Mouse (Mus musculus): ENCODE data around the gene Snapc2. TPM values are rescaled to one million over a fixed set of nuclear protein-coding genes. Genes with fewer than 3 reads are reported as not detected.

Gene Snapc2
- total RNA-seq (2021), result 10 to 100 TPM; 28.5 to 36.5 TPM

DNA sequence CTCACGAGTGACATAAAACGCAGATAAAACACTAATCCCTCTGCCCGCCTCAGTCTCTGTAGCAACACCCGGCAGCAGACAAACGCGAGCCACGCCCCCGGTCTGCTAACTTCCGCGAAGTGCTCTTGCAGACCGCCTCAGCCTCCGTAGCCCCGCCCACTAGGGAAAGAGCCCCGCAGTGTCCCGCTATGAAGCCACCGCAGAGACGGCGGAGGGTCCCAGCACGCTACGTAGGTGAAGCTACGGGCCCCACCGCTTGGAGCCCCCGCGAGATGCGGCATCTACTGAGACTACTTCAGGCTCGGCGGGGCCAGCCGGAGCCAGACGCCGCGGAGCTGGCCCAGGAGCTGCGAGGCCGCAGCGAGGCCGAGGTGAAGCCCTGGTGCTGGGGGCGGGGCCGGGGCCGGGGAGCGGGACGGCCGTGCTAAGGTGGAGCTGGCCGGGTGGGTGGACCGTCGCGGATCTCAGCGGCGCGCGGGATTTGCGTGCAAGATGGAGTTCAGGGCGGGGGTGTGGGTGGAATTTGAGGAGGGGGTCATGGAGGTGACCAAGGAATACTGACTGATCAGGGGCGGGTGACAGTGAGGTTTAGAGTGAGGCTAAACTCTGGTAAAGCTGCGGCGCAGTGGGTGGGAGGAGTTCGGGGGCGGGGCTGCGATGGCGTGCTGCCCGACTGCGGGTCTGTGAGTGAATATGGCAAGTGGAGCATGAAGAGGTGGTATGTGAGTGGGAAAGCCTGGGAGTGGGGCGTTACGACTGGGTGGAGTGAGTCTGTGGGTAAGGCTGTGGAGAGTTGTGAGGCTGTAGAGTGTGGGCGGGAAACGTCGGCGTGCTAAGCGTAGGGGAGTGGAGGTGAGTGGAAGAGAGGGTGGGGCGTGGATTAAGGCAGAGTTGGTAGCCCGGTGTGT lies at the start of gene Snapc2:
Gene Snapc2 (plus strand): TSS at position 147 of the 908 bp plus-strand sequence.
- intact Hi-C loops (cut with DNase I), result loop anchor here (2.0 to 5.0 kb wide), 2 partner anchors 14 to 36 kb away; partner anchors contain the start of genes Gm49320, Map2k7 and Prr36
- DNase-seq (ENCODE audit: low spot score in 2 of 2), result peak; percentile 95 to 96

GRCm38 (mm10) chr8:4205246-4206123 lies 47.4 kb upstream of the Snapc2 start:
- intact Hi-C loops (cut with DNase I), result loop anchor here (1.0 kb wide), 1 partner anchor 12 kb away; the partner anchor contains the start of gene Prr36

DNA sequence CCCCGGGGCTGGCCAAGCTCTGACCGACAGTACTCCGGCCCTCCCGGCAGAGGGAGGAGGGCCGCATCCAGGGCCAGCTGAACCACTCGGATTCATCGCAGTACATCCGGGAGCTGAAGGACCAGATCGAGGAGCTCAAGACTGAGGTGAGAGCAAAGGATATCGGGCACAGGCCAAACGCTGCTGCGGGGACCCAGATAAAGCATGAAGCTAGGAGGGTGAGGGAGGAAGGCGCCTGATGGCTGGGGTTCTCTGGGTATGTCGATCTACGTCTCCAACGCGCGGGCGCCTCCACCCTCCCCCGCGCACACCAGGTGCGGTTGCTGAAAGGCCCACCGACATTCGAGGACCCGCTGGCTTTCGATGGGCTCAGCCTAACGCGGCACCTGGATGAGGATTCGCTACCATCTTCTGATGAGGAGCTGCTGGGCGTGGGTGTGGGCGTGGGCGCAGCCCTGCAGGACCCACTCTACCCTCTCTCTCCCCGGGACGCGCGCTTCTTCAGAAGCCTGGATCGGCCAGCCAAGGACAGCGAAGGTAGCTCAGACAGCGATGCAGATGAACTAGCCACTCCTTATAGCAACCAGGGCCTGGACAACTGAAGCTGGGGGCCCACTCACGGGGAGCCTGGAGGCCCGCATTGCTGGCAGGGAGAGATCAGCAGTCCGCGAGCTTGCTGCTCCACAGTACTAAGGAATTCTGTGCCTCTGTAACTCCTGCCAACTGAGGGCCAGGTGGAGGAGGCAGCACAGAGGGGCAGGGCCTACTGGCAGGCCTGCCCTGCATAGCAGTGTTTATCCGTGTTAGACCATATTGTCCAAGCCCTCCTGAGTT lies 46.5 kb upstream of the Snapc2 start:
- peak in 1 of 2 experiments; percentile 41 for DNase-seq (ENCODE audit: low spot score in 2 of 2)
- intact Hi-C loops (cut with DNase I), result no loop called here

More at GRCm38 (mm10) chr8:4205246-4206123, 47.4 kb upstream of the Snapc2 start:
- no peak for DNase-seq (ENCODE audit: low spot score in 2 of 2)

- DNase-seq (ENCODE audit: low spot score in 2 of 2), result no peak
- intact Hi-C loops (cut with DNase I), result no loop called here
These were observed 45.9 kb upstream of the Snapc2 start for GRCm38 (mm10) chr8:4207016-4207350.

GRCm38 (mm10) chr8:4211097-4211496 lies 41.8 kb upstream of the Snapc2 start:
- intact Hi-C loops (cut with DNase I), result no loop called here
- DNase-seq (ENCODE audit: low spot score in 2 of 2), result no peak

DNA sequence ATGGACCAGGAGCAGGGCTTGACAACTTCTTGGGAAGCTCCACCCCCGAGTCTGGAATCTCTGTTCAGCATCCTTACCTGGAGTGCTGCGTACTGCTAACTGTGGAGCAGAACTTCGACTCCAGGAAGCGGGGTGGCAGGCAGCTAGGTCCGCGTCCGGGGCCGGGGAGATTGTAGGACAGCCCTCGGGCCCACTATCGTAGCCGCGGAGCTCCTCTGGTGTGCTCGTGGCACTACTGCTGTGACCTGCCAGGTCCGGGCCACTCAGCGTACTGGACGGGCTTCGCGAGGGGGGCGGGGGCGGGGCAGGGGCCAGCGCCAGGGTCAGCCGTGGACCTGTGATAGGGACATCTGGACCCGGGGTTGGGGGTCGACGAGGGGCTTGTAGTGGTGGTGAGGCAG lies 40.1 kb upstream of the Snapc2 start:
- no peak for DNase-seq (ENCODE audit: low spot score in 2 of 2)
- intact Hi-C loops (cut with DNase I), result no loop called here

DNA sequence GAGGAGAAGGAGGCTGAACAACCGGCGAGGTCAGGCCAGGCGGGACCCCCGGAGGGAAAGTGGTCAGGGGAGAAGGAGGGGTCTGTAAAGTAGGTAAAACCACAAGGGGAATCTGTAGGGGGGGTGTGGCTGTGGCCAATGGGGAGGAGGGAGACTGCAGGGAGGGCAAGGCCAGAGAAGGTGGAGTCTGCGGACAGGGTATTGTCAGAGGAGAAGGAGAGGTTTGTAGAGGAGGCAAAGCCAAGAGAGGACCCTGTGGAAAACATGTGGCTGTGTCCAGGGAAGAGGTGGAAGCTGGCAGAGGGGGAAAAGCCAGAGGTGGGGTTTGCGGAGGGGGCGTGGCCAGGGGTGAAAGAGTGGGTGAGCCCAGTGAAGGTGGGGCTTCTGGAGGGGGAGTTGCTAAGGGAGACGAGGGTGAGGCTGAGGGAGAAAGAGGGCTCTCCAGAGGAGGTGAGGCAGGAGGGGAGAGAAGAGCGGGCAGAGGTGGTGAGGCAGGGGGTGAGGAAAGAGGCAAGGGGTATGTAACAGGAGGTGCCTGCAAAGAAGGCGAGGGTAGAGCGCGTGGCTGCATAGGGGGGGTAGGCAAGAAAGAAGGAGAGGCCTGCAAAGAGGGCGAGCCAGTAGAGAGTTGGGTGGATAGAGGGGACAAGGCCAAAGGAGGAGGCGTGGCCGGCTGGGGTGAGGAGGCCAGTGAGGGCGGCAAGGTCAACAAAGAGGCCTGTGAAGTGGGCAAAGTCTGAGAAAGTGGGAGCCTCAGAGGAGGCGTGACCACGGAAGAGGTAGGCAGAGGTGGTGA lies 39.5 kb upstream of the Snapc2 start:
- no peak for DNase-seq (ENCODE audit: low spot score in 2 of 2)
- intact Hi-C loops (cut with DNase I), result no loop called here

DNA sequence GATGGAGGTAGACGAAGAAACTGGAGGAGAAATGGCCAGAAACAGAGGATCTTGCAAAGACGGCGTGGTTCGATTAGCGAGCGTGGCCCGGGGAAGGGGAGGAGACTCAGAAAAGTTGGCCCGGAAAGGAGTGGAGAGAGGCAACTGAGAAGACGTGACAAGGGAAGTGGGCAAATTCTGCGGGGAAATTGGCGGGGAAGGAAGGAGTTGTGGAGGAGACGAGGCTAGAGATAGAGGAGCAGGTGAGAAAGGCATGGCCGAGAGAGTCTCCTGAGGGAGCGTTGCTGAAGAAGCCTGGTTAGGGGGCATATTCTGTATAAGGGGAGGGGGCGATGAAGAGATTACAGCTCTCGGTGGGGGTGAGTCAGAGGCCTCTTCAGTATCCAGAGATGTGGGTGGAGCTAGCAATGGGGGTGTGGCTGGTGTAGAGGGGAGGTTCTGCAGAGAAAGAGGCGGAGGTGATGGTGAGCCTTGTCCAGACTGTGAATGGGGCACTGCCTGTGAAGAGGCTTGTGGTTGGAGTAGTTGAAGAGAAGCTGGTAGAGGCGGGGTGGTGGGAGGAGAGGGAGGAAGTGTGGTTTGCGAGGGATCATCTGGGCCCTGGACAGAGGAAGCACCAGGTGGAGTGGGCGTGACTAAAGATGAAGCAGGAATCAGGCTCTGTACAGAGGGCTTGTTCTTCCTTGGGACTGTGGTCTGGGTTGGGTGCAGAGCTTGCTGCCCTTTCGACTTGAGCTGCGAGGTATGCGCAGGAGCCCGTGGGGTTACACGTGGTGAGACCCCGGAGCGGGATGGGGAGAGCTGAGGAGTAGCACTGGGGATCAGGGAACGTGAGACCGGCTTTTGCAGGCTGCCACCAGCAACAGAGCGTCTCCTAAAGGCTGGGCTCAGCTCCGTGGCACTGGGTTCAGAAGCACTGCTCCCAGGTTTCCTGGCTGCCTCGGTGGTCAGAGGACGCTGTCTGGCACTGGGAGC lies 38.6 kb upstream of the Snapc2 start:
- peak in 1 of 2 experiments; percentile 20 for DNase-seq (ENCODE audit: low spot score in 2 of 2)
- intact Hi-C loops (cut with DNase I), result no loop called here

DNA sequence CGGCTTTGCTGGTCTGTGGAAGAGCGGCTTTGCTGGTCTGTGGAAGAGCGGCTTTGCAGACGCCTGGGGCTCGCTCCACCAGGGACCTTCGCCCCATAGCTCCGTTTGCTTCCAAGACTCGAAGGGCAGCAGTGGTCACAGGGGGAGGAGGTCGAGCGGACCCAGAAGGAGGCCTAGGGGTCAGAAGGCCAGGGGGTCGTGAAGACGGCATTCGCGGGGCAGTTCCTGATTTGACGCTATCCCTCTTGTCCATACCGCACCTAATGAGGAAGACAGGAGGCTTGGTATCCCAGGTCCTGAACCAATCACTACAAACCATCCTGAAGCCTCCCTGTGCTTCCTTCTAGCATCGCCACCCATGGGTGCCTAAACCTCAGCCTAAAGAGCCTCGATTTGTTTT lies 36.6 kb upstream of the Snapc2 start:
- peak in 1 of 2 experiments; percentile 23 for DNase-seq (ENCODE audit: low spot score in 2 of 2)
- intact Hi-C loops (cut with DNase I), result loop anchor here (2.0 to 5.0 kb wide), 2 partner anchors 23 to 36 kb away; partner anchors contain the start of genes Gm49320, Map2k7 and Snapc2

DNA sequence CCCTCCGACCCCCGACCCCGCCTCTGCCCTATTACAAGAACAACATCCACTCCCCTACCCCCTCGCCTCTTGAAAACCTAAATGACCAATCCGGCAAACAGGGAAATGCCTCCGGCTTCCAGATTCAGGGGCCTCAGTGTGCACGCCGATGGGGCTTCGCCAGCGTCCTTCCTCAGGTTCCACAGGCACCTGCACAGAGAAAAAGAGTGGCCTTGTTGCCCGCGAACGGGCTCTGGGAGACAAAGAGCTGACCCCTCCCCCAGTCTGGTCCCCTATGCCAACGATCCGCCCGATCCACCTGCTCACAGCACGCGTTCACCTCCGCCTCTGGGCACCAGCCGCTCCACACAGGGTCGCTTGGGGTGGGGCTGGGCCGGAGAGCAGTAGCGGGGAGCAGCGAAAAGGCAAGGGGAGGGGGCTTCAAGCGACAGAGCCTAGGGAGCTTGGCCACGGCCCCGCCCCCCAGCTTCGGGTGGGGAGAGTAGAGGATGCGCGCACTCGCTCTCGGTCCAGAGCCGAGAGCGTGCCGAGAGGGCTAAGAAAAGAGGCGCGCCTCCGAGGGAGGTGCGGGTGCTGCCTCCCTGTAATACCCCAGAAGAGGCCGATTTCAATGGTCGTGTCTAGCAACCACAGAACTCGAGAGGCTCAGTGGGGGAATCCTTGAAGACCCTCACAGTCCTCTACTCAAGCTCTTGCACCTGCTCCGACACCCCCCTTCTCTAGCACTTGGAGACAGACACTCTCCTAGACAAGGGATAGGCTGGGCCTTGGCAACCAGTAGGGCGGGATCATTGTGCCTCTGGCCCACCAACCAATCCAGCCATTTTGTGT lies 35.9 kb upstream of the Snapc2 start, which contains the start of gene Prr36:
Gene Prr36 (minus strand): TSS at position 669 of the 831 bp plus-strand sequence.
- intact Hi-C loops (cut with DNase I), result loop anchor here (1.0 to 5.0 kb wide), 3 partner anchors 12 to 35 kb away; partner anchors contain the start of genes Gm49320, Map2k7 and Snapc2
- DNase-seq (ENCODE audit: low spot score in 2 of 2), result peak; percentile 70 to 74

- DNase-seq (ENCODE audit: low spot score in 2 of 2), result peak; percentile 34 to 44
- intact Hi-C loops (cut with DNase I), result loop anchor here (5.0 kb wide), 1 partner anchor 33 kb away; the partner anchor contains the start of gene Snapc2
These were observed 33.3 kb upstream of the Snapc2 start for GRCm38 (mm10) chr8:4219617-4220016.

DNA sequence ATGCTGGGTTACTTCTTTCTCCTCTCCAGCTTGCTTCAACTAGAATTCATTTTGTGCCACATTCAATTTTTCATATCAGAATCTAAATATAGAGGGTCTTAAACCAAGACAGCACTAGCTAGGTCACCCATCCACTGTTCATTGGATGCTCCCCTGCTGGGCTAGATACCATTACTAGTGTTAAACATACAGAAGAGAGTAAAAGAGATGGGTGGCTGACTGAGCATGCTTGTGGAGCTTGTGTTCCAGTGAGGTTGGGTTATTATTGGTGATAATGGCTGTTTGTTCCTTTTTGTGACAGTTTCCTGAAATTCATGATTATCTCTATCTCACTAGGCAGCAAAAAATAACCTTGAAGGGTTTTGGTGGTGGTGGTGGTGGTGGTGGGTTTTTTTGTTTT lies 30.8 kb upstream of the Snapc2 start:
- intact Hi-C loops (cut with DNase I), result no loop called here
- no peak for DNase-seq (ENCODE audit: low spot score in 2 of 2)

- no peak for DNase-seq (ENCODE audit: low spot score in 2 of 2)
- intact Hi-C loops (cut with DNase I), result no loop called here
These were observed 26.6 kb upstream of the Snapc2 start for GRCm38 (mm10) chr8:4226323-4226722.

DNA sequence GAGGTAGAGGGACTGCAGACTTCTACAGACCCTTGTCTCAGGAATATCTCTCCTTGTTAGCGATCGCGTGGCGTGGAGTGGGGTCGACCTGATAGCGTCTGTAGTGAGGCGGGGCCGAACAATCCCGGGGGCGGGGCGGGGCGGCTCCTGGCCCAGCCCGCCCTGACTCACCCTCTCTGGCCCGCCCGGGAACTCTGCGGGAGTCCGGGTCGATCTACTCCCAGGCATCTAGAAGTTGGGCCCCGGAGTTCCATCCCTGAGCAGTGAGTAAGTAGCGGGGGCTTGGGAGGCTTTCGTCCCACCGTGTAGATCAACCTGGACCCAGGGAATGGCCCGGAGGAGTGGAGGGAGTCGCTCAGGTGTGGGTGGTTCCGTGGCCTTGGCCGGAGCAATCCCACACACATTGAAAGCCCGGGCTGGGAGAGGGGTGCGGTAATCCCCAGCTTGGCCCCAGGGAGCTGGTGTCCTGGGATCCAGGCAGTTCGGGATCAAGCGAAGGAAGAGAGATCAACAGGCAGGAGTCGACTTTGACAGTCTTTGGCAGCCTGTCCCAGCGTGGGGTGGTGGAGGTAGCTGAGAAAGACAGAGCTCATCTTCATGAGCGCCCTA lies 26.0 kb upstream of the Snapc2 start, which contains the start of gene Lrrc8e:
Gene Lrrc8e (plus strand): TSS at position 89 of the 609 bp plus-strand sequence.
- DNase-seq (ENCODE audit: low spot score in 2 of 2), result no peak
- intact Hi-C loops (cut with DNase I), result no loop called here

DNA sequence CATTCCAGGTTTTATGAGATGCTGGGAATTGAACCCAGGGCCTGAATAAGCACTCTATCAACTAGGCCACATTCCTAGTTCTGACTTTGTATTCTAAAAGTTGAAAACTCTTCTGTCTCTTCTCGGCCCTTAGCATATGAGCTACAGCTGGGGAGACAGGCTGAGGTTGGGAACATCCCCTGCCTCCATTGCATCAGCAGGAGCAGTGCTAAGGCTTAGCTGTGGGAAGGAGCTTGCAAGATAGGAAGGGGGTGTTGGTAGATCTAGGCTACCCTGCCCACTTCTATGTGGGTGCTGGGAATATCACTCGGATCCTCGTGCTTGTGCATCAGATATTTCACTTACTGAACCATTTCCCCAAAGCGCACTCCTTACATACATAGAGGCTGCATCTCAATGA lies 25.0 kb upstream of the Snapc2 start:
- intact Hi-C loops (cut with DNase I), result no loop called here
- DNase-seq (ENCODE audit: low spot score in 2 of 2), result no peak

DNA sequence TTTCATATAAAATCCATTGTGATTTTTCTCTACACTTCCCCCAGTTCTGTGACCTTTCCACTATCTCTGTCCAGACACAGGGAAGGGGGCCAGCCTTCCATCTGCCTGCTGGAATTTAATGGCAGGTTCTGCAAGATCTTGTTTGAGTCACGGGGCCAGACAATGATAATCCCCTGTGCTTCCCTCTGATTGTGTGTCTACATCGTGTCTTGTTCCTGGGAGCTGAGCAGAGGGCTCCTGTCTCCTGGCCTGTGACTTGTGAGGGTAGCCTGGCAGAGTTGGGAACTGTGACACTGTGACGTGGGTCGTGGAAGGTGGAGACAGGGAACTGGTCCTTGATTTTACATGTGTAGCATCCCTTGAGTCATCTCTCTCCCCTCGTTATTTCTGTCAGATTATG lies 23.1 kb upstream of the Snapc2 start:
- no peak for DNase-seq (ENCODE audit: low spot score in 2 of 2)
- intact Hi-C loops (cut with DNase I), result no loop called here

Measured in left cerebral cortex, postnatal 36 days (tissue).